In the genomic region with DNA sequence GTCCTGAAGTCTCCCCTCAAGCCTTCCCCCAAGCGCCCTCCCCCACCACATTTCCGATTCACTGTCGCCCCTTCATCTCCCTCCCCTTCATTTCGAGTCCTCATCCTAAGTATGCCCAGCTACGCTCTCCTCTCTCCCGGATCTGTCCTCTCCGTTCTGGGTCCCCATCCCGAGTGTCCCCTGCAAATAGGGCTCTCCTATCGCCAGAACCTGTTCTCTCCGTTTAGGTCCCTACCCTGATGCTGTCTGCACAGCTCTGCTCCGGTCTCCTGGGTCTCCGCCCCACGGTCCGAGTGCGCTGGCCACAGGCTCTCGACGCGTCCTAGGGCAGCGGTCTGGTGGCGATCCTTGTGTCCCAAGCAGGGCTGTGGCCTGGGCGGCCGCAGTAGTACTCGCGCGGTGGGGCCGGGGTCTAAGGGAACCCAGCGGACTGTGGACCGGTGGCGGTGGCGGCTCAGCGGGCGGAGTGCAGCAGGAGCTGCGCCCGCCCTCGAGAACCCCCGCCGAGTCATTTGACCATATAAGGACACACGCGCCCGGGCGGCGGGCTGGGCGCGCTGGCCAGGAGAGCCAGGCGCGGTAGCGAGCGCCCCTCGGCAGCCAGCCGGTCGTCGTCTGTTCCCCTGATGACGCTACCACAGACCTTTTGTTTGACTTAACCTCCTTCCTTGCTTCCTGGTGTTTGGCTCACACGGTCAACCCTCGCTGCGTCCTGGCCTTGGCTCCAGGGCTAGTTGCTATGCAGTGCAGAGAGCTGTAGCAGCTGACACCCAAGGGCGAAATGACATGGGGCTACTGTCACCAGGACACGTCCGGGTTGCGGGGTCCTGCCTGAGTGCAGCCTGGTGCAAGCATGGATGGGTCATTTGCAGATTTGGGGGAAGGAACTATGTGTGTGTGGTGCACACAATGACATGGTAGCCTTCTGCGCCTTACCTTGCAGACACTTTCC, we compare ENCODE assay signal across 8 mouse cellular contexts. TPM values are rescaled to one million over a fixed set of nuclear protein-coding genes. Genes with fewer than 3 reads are reported as not detected.
DNase-seq lines count a peak whose midpoint lies in the region; ATAC-seq and TF ChIP-seq lines count a peak whose summit lies in the region.

No protein-coding gene starts in this region.

- no peaks in the 10 kb centered on the region; the same call in 1 of the 2 replicates for H3K4me1 ChIP-seq in bone marrow, adult 2 months (ENCODE audit: control insufficient read depth, insufficient read depth, low read length)
- peaks cover 5% of the 10 kb centered on the region for H3K4me1 ChIP-seq in forebrain, embryonic 14.5 days (ENCODE audit: control insufficient read depth, insufficient read depth, low read length)
- H3K4me1 ChIP-seq in neural tube, embryonic 14.5 days (ENCODE audit: control insufficient read depth, insufficient read depth, low read length): no peaks in the 10 kb centered on the region

- H3K4me2 ChIP-seq in forebrain, embryonic 14.5 days (ENCODE audit: low read length): peak overlapping the region; percentile 97
- H3K4me2 ChIP-seq in neural tube, embryonic 14.5 days (ENCODE audit: low read depth, low read length): peak overlapping the region; percentile 86

- no peak for TF ChIP-seq POLR2A in bone marrow, adult 2 months (IDR thresholded peaks at IDR 0.05; ENCODE audit: borderline replicate concordance, control insufficient read depth, low read depth, low read length)

- DNase-seq in forebrain, embryonic 14.5 days (ENCODE audit: low spot score): peak; percentile 74
- peak; percentile 61 for DNase-seq in heart, postnatal 25 days (ENCODE audit: low spot score)
- DNase-seq in layer of hippocampus, adult 18-20 months (ENCODE audit: low spot score in 2 of 2): peak; percentile 58 to 73
- DNase-seq in lung, adult 18-20 months: peak; percentile 28 to 36
- DNase-seq in thymus, postnatal 0 days (ENCODE audit: low spot score): peak; percentile 49

- peak; percentile 88 for ATAC-seq in forebrain, embryonic 14.5 days
- peak; percentile 94 for ATAC-seq in neural tube, embryonic 14.5 days (ENCODE audit: low read depth)

- H3K79me3 ChIP-seq in C2C12 (ENCODE audit: low read depth): peaks cover 46% of the 10 kb centered on the region

- WGBS in bone marrow, adult 2 months: 8% methylated on average over 52 of the region's 61 CpGs
- WGBS in forebrain, embryonic 14.5 days: 7% methylated on average over 61 of the region's 61 CpGs
- 4% methylated on average over 59 of the region's 61 CpGs for WGBS in neural tube, embryonic 14.5 days

- H3K27me3 ChIP-seq in C2C12 (ENCODE audit: control insufficient read depth, insufficient read depth, insufficient read length): no peaks in the 10 kb centered on the region
- H3K27me3 ChIP-seq in forebrain, embryonic 14.5 days (replicated peaks; ENCODE audit: control insufficient read depth, insufficient read depth, low read length): no peaks in the 10 kb centered on the region
- H3K27me3 ChIP-seq in neural tube, embryonic 14.5 days (ENCODE audit: control insufficient read depth, insufficient read depth, low read length): no peaks in the 10 kb centered on the region

- H3K79me2 ChIP-seq in C2C12 (ENCODE audit: control insufficient read depth, insufficient read depth): peaks cover 51% of the 10 kb centered on the region

- H3K27ac ChIP-seq in bone marrow, adult 2 months (ENCODE audit: control insufficient read depth, insufficient read depth, low read depth, low read length, poor library complexity): 0 out of 2 replicates have a peak overlapping the region, but pooled peaks have one; percentile 5
- H3K27ac ChIP-seq in forebrain, embryonic 14.5 days (ENCODE audit: low read depth, low read length): no peak overlapping the region
- peak overlapping the region; percentile 64 for H3K27ac ChIP-seq in neural tube, embryonic 14.5 days (ENCODE audit: low read depth, low read length)

- H3ac ChIP-seq in C2C12 (ENCODE audit: control insufficient read depth, insufficient read length, low read depth): peak overlapping the region; percentile 94

- intact Hi-C loops in heart, postnatal 25 days (cut with DNase I): no loop called here

- H3K9me3 ChIP-seq in forebrain, embryonic 14.5 days (replicated peaks; ENCODE audit: control insufficient read depth, low read length): no peaks in the 10 kb centered on the region
- no peaks in the 10 kb centered on the region for H3K9me3 ChIP-seq in neural tube, embryonic 14.5 days (ENCODE audit: control insufficient read depth, low read length)

- peaks cover 38% of the 10 kb centered on the region for H3K36me3 ChIP-seq in C2C12 (ENCODE audit: control insufficient read depth, insufficient read depth)
- H3K36me3 ChIP-seq in forebrain, embryonic 14.5 days (ENCODE audit: control insufficient read depth, insufficient read depth, low read length): no peaks in the 10 kb centered on the region
- H3K36me3 ChIP-seq in neural tube, embryonic 14.5 days (ENCODE audit: control insufficient read depth, insufficient read depth, low read length): no peaks in the 10 kb centered on the region

- no peak for TF ChIP-seq CTCF in C2C12 (IDR thresholded peaks at IDR 0.05; ENCODE audit: control insufficient read depth, insufficient read depth, insufficient read length)
- no peak for TF ChIP-seq CTCF in bone marrow, adult 2 months (IDR thresholded peaks at IDR 0.05; ENCODE audit: control insufficient read depth, insufficient read depth, low read length)

- H3K4me3 ChIP-seq in C2C12 (ENCODE audit: insufficient read depth, poor library complexity, severe bottlenecking): peak overlapping the region; percentile 82
- peak overlapping the region; percentile 44 for H3K4me3 ChIP-seq in bone marrow, adult 2 months (replicated peaks; ENCODE audit: control insufficient read depth, low read depth, low read length)
- H3K4me3 ChIP-seq in forebrain, embryonic 14.5 days (ENCODE audit: low read depth, low read length): peak overlapping the region; percentile 65
- peak overlapping the region; percentile 74 for H3K4me3 ChIP-seq in neural tube, embryonic 14.5 days (ENCODE audit: low read depth, low read length)

- H3K9ac ChIP-seq in forebrain, embryonic 14.5 days (ENCODE audit: low read length): peak overlapping the region; percentile 78
- H3K9ac ChIP-seq in neural tube, embryonic 14.5 days (replicated peaks; ENCODE audit: low read depth, low read length): peak overlapping the region; percentile 87

TF ChIP-seq in C2C12, 6 proteins besides CTCF, POLR2A, EP300 and RAD21:
- TF ChIP-seq MAX (IDR thresholded peaks at IDR 0.05) (peak; percentile 59), FOSL1 (IDR thresholded peaks at IDR 0.05; ENCODE audit: insufficient read depth, low read length, poor library complexity, severe bottlenecking) (no peak)

RNA-seq across cellular contexts. Expression of gene Fhl2, which starts 33.0 kb away (rescaled TPM):
- polyA plus RNA-seq in C2C12 (2012; fragmentation: generic; extraction: Trizol): 135 TPM
- 3.4 and 9.0 TPM in 2 replicates for polyA plus RNA-seq in bone marrow, adult 2 months (2011; ENCODE audit: insufficient read depth, insufficient read length, low replicate concordance, missing spikeins)
- 11.9 and 16.3 TPM in 2 replicates for polyA plus RNA-seq in forebrain, embryonic 14.5 days (2014; fragmentation: Nextera tagmentation; extraction: Ambion mirVana)
- 1,000 to 10,000 TPM; 2,139 to 2,275 TPM for total RNA-seq in heart, postnatal 25 days (2021)
- 10 to 100 TPM; 28.5 to 34.0 TPM for total RNA-seq in layer of hippocampus, adult 18-20 months (2021)
- polyA plus RNA-seq in neural tube, embryonic 14.5 days (2014; fragmentation: Nextera tagmentation; extraction: Ambion mirVana): 29.0 and 29.9 TPM in 2 replicates
- 5.3 and 6.0 TPM in 2 replicates for polyA plus RNA-seq in thymus, postnatal 0 days (2015; fragmentation: Nextera tagmentation; extraction: Ambion mirVana)
